Mouse (Mus musculus) MEL (cell line): Measurements from ENCODE around the gene Fndc3b.

Experiments used
- CHD2 ChIP-seq: IDR thresholded peaks from 2 replicates; pipeline ENCODE4 v1.6.1; 2011; ENCODE audit warnings: low read length, improper control_type of control experiment
- CTCF ChIP-seq, 3 experiments: IDR thresholded peaks in 2 of 3; conservative IDR thresholded peaks in 1 of 3; 2 replicates each; pipeline ENCODE4 v1.5.1; 2011 to 2012; ENCODE audit warnings: low read length in 3 of 3, low read depth in 2 of 3, mild to moderate bottlenecking in 2 of 3, improper control_type of control experiment in 1 of 3, inconsistent platforms in 1 of 3, mixed read lengths in 1 of 3, moderate library complexity in 1 of 3; ENCODE audit not compliant: control insufficient read depth in 1 of 3, insufficient read depth in 1 of 3, poor library complexity in 1 of 3, severe bottlenecking in 1 of 3
- ELF1 ChIP-seq: IDR thresholded peaks from 2 replicates; pipeline ENCODE4 v1.6.1; 2014; ENCODE audit warnings: low read depth, mild to moderate bottlenecking, inconsistent platforms, low read length, improper control_type of control experiment, moderate library complexity
- EP300 ChIP-seq, 2 experiments: IDR thresholded peaks; 2 replicates each; pipeline ENCODE4 v1.6.1; 2011; ENCODE audit warnings: improper control_type of control experiment in 2 of 2, low read length in 2 of 2, low read depth in 1 of 2, mild to moderate bottlenecking in 1 of 2
- GATA1 ChIP-seq: IDR thresholded peaks from 2 replicates; pipeline ENCODE4 v1.6.1; 2011; ENCODE audit warnings: low read depth, low read length, improper control_type of control experiment
- MAFK ChIP-seq: IDR thresholded peaks from 2 replicates; pipeline ENCODE4 v1.6.1; 2011; ENCODE audit warnings: low read depth, mild to moderate bottlenecking, low read length, improper control_type of control experiment, borderline replicate concordance
- POLR2A ChIP-seq, 2 experiments: IDR thresholded peaks; 2 replicates each; pipeline ENCODE4 v1.6.1; 2011 to 2012; ENCODE audit warnings: low read length in 2 of 2, mild to moderate bottlenecking in 2 of 2, control low read depth in 1 of 2, improper control_type of control experiment in 1 of 2, low read depth in 1 of 2, moderate library complexity in 1 of 2; ENCODE audit not compliant: control insufficient read depth in 1 of 2, insufficient read depth in 1 of 2, poor library complexity in 1 of 2
- TAL1 ChIP-seq: IDR thresholded peaks from 2 replicates; pipeline ENCODE4 v1.6.1; 2012; ENCODE audit warnings: mild to moderate bottlenecking, inconsistent platforms, low read length, moderate library complexity, mixed read lengths
- USF2 ChIP-seq, 2 experiments: IDR thresholded peaks; 2 replicates each; pipeline ENCODE4 v1.6.1; 2011 to 2012; ENCODE audit warnings: improper control_type of control experiment in 2 of 2, low read length in 2 of 2, borderline replicate concordance in 1 of 2, inconsistent platforms in 1 of 2, low read depth in 1 of 2, mild to moderate bottlenecking in 1 of 2; ENCODE audit not compliant: insufficient read depth in 1 of 2
- ZKSCAN1 ChIP-seq: IDR thresholded peaks from 2 replicates; pipeline ENCODE4 v1.6.1; 2012; ENCODE audit warnings: low read depth, mild to moderate bottlenecking, inconsistent platforms, low read length, improper control_type of control experiment, moderate library complexity
- ZNF384 ChIP-seq: IDR thresholded peaks from 2 replicates; pipeline ENCODE4 v1.6.1; 2012; ENCODE audit warnings: low read depth, mild to moderate bottlenecking, inconsistent platforms, low read length, improper control_type of control experiment

- TF ChIP-seq CTCF (IDR thresholded peaks at IDR 0.05 in 2 of 3, conservative IDR thresholded peaks at IDR 0.05 in 1 of 3; ENCODE audit: control insufficient read depth in 1 of 3, insufficient read depth in 1 of 3, low read depth in 2 of 3, low read length in 3 of 3, poor library complexity in 1 of 3, severe bottlenecking in 1 of 3) (no peak), TAL1 (no peak), ZKSCAN1 (no peak), ELF1 (no peak), ZNF384 (no peak), GATA1 (no peak), CHD2 (no peak), POLR2A (IDR thresholded peaks at IDR 0.05; ENCODE audit: control insufficient read depth in 1 of 2, insufficient read depth in 1 of 2, low read depth in 1 of 2, low read length in 2 of 2, poor library complexity in 1 of 2) (no peak), USF2 (IDR thresholded peaks at IDR 0.05; ENCODE audit: borderline replicate concordance in 1 of 2, insufficient read depth in 1 of 2, low read depth in 1 of 2, low read length in 2 of 2) (no peak), MAFK (no peak), EP300 (IDR thresholded peaks at IDR 0.05; ENCODE audit: low read depth in 1 of 2, low read length in 2 of 2) (no peak)
Observed at GRCm38 (mm10) chr3:27439704-27440103, 271.4 kb downstream of the Fndc3b start.
